Mouse (Mus musculus) left cerebral cortex, postnatal 10 days (tissue): ENCODE data around the gene Sema5a. TPM values are rescaled to one million over a fixed set of nuclear protein-coding genes. Genes with fewer than 3 reads are reported as not detected.

ENCODE experiments used
- DNase-seq, 2 experiments: peaks; one replicate each; pipeline ENCODE4 v3.0.0; 2021 to 2022; ENCODE audit warnings: low spot score in 2 of 2, mixed read lengths in 1 of 2; ENCODE audit errors: extremely low spot score in 1 of 2
- intact Hi-C: fragments of 180-260 bp; cut with DNase I; formaldehyde crosslinking; loops from one replicate; pipeline ENCODE4 v1.15.1; 2025
- total RNA-seq, 2 experiments: library from RNA; stranded (reverse); gene quantifications; 2 replicates each; pipeline ENCODE4 v1.2.3; 2021

Gene Sema5a
- total RNA-seq, 2 experiments from 2014 or later, result 31.1 to 31.4 TPM

DNA sequence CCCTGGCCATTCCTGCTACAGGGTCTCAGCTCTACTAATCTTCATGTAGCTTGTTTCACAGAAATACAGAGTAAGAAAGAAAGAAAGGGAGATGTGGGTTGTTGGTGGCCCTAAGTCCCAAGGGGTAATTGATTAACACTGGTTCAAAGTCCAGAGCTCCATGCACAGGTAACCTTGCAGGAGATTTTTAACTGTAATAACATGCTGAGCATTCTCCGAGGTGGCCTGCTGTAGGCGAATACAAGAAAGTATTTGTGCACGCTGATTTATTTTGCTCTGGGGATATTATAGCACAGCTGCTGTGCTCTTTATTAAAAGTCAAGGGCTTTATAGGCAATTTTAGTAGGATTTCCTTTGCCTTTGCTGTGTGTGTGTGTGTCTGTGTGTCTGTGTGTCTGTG, 393.3 kb downstream of the Sema5a start:
- intact Hi-C loops, result no loop called here
- DNase-seq, result no peak

DNA sequence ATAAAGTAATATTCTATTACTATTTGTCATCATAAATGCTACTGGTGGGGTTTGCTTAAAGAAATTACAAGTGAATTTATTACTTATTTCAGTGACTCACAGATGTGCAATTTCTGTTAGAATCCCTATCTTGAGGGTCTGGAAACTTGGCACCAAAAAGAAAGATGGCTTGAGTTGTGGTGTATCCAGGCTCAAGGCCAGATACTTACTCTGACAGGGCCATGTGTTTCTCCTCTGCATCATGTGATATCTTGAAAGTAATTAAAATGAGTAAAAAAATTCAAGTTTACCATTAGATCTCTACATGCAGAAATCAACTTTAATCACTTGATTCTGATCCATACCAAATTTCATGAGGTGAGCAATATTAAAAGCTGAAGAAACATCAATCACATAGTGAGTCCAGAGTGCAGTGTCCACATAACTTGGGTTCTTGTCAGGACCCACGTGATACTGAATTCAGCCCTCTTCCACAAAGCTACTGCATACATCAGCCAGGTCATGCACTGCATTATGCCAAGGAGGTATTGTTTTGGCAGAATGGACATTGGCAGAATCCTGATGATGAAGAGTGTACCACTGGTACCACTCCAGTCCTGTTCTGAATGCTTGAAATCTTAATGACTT, 402.6 kb downstream of the Sema5a start:
- no peak for DNase-seq
- intact Hi-C loops, result no loop called here

DNA sequence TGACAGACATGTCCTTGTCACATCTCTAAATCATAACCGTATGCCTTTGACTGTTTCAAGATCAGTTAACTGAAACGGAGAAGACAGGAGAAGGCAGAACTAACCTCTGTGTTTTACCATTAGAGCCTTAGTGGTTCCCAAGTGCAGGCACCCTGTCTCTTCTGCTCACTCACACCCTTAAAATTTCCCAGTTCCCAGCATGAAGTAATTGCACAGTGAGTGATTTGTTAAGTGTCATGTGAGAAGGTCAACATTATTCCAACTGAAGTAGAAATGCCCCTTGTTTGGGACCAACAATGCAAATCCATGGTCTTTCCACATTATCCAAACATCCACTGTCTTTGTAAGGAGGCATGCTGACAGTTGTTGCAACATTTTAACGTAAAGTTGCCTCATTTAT, 409.4 kb downstream of the Sema5a start:
- intact Hi-C loops, result no loop called here

DNA sequence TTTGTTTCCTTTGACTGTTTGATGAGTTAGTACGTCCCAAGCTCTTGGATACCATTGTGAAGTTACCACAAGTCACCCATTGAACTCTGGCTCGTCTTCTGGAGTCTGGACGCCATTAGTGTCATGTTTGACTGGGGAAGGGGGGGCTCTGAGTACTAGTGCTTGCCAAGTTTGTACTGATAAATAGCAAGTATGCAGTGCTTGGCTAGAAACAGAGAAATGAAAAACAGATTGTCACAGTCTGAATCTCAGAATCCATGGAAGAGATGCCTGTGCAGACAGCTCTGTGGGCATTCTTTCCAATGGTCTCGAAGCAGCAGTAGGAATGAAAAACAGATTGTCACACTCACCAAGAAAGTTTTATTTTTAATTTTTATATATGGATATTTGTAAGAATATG, 411.4 kb downstream of the Sema5a start:
- intact Hi-C loops, result no loop called here
- DNase-seq, result peak in 1 of 2 experiments; percentile 14

More for the DNA sequence above, 409.4 kb downstream of the Sema5a start:
- no peak for DNase-seq

DNA sequence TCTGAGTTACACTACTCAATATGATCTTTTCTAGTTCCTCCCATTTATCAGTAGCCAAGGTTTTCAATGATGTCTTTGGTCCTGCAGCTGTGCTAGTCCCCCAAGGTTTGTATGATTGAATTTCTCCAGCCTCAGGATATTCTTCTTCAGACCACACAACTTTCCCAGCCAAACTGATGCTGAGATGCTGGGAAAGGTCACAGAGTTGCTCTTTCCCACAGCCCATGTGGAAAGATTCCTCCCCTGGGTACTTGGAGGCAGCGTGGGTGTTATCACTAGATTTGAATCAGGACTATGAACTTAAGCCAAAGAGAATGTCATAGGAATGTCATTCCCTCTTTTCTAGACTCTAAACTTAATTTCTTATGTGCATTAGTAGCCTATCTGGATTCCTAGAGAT, 431.8 kb downstream of the Sema5a start:
- peak in 1 of 2 experiments; percentile 33 for DNase-seq
- intact Hi-C loops, result no loop called here

- no peak for DNase-seq
- intact Hi-C loops, result no loop called here
Observed at GRCm38 (mm10) chr15:32685152-32685551, 440.5 kb downstream of the Sema5a start.

GRCm38 (mm10) chr15:32691021-32691420, 446.4 kb downstream of the Sema5a start:
- intact Hi-C loops, result loop anchor here (10.0 kb wide), 1 partner anchor 256 kb away; no protein-coding TSS in a partner anchor
- peak in 1 of 2 experiments; percentile 17 for DNase-seq

DNA sequence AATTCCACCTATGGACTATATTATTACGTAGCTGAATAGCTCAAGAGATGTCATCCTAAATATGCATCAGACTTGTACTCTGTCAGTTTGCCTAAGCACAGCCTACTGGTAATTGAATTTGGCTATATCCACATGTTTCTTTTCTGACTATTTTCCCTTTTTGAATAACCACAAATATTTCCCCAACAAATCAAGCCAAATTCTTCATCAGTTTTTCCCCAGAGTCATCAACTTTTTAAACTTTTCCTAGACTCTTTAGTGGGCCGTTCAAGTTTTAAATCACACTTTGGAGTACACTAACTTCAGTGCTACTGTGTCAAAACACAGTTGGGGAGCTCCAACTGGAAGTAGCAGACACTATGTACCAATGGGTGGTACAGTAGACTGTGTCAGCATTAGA, 448.4 kb downstream of the Sema5a start:
- intact Hi-C loops, result loop anchor here (10.0 kb wide), 1 partner anchor 258 kb away; no protein-coding TSS in a partner anchor

GRCm38 (mm10) chr15:32717298-32717985, 472.8 kb downstream of the Sema5a start:
- intact Hi-C loops, result loop anchor here (5.0 kb wide), 3 partner anchors 470 to 1100 kb away; no protein-coding TSS in a partner anchor
- DNase-seq, result no peak

More for the DNA sequence above, 448.4 kb downstream of the Sema5a start:
- no peak for DNase-seq

GRCm38 (mm10) chr15:32718293-32718963, 473.8 kb downstream of the Sema5a start:
- intact Hi-C loops, result loop anchor here (5.0 kb wide), 3 partner anchors 471 to 1101 kb away; no protein-coding TSS in a partner anchor
- DNase-seq, result peak; percentile 50 to 67

GRCm38 (mm10) chr15:32718964-32719311, 474.3 kb downstream of the Sema5a start:
- intact Hi-C loops, result loop anchor here (5.0 kb wide), 3 partner anchors 472 to 1102 kb away; no protein-coding TSS in a partner anchor
- DNase-seq, result no peak

DNA sequence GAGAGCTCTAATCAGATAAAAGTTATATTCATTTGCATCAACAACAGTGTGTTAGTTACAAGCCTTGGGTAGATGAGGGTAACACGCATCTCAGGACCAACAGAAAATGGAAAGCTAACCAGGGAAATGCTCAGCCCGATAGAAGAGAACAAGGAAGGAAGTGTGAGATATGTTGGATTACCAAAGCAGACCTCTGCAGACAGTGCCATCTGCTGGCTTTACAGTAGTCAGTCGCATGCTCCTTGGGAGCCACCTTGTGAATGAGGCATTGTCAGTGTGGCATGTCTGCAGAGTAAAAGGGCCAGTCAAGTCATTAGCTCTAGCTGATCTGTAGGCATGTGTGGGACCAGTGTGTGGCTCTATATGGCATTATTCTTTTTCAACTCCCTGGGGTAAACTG, 486.2 kb downstream of the Sema5a start:
- intact Hi-C loops, result loop anchor here (5.0 kb wide), 1 partner anchor 1114 kb away; no protein-coding TSS in a partner anchor
- peak; percentile 32 to 55 for DNase-seq

Other genes with a start within 250 kb of the Sema5a start
- gene Tas2r119, start 67.5 kb upstream of the Sema5a start, total RNA-seq, result not detected